Mouse (Mus musculus): ENCODE data around the gene Mtfmt. TPM values are rescaled to one million over a fixed set of nuclear protein-coding genes. Genes with fewer than 3 reads are reported as not detected.

Mtfmt gene
- polyA plus RNA-seq, 1 experiment from 2014 or later = 20.8 TPM

- no peaks in the 10 kb centered on the region for H3K9me3 ChIP-seq (replicated peaks; ENCODE audit: control insufficient read depth, low read length)
- no peak overlapping the region for H3K4me2 ChIP-seq (ENCODE audit: low read length)
- 67% methylated on average over 3 of the region's 3 CpGs for WGBS
- H3K4me3 ChIP-seq (ENCODE audit: low read depth, low read length) = no peak overlapping the region
- H3K36me3 ChIP-seq (ENCODE audit: control insufficient read depth, insufficient read depth, low read length) = no peaks in the 10 kb centered on the region
- no peak for DNase-seq (ENCODE audit: low spot score)
- H3K4me1 ChIP-seq (ENCODE audit: control insufficient read depth, insufficient read depth, low read length) = no peaks in the 10 kb centered on the region
- no peak overlapping the region for H3K9ac ChIP-seq (ENCODE audit: low read length)
- H3K27ac ChIP-seq (ENCODE audit: low read depth, low read length) = no peak overlapping the region
- no peak for ATAC-seq
- no peaks in the 10 kb centered on the region for H3K27me3 ChIP-seq (replicated peaks; ENCODE audit: control insufficient read depth, insufficient read depth, low read length)
Observed at GRCm38 (mm10) chr9:65419633-65420032, 15.9 kb upstream of the Mtfmt start.

GRCm38 (mm10) chr9:65422760-65423501, 12.7 kb upstream of the Mtfmt start, which contains the start of gene Slc51b:
TSS of gene Slc51b (minus strand) at chr9:65422955.
- Histone ChIP-seq H3K4me3 (ENCODE audit: low read depth, low read length) (no peak within 1 kb of the TSS), H3K27me3 (replicated peaks; ENCODE audit: control insufficient read depth, insufficient read depth, low read length) (no peaks in the 10 kb centered on the region), H3K4me1 (ENCODE audit: control insufficient read depth, insufficient read depth, low read length) (no peaks in the 10 kb centered on the region), H3K9ac (ENCODE audit: low read length) (no peak within 1 kb of the TSS), H3K27ac (ENCODE audit: low read depth, low read length) (no peak within 1 kb of the TSS), H3K36me3 (ENCODE audit: control insufficient read depth, insufficient read depth, low read length) (no peaks in the 10 kb centered on the region), H3K4me2 (ENCODE audit: low read length) (no peak within 1 kb of the TSS), H3K9me3 (replicated peaks; ENCODE audit: control insufficient read depth, low read length) (no peaks in the 10 kb centered on the region)
- ATAC-seq = no peak
- DNase-seq (ENCODE audit: low spot score) = no peak
- 82% methylated on average over 11 of the region's 11 CpGs for WGBS

- Histone ChIP-seq H3K27me3 (replicated peaks; ENCODE audit: control insufficient read depth, insufficient read depth, low read length) (no peaks in the 10 kb centered on the region), H3K9ac (ENCODE audit: low read length) (no peak overlapping the region), H3K36me3 (ENCODE audit: control insufficient read depth, insufficient read depth, low read length) (no peaks in the 10 kb centered on the region), H3K9me3 (replicated peaks; ENCODE audit: control insufficient read depth, low read length) (no peaks in the 10 kb centered on the region), H3K27ac (ENCODE audit: low read depth, low read length) (no peak overlapping the region), H3K4me2 (ENCODE audit: low read length) (no peak overlapping the region), H3K4me3 (ENCODE audit: low read depth, low read length) (no peak overlapping the region), H3K4me1 (ENCODE audit: control insufficient read depth, insufficient read depth, low read length) (no peaks in the 10 kb centered on the region)
- DNase-seq (ENCODE audit: low spot score) (no peak), ATAC-seq (no peak)
- 49% methylated on average over 3 of the region's 3 CpGs for WGBS
Observed at GRCm38 (mm10) chr9:65424393-65424792, 11.2 kb upstream of the Mtfmt start.

GRCm38 (mm10) chr9:65427511-65427910, 8.1 kb upstream of the Mtfmt start:
- Histone ChIP-seq H3K4me2 (ENCODE audit: low read length) (no peak overlapping the region), H3K4me3 (ENCODE audit: low read depth, low read length) (no peak overlapping the region), H3K27me3 (replicated peaks; ENCODE audit: control insufficient read depth, insufficient read depth, low read length) (no peaks in the 10 kb centered on the region), H3K4me1 (ENCODE audit: control insufficient read depth, insufficient read depth, low read length) (no peaks in the 10 kb centered on the region), H3K9ac (ENCODE audit: low read length) (no peak overlapping the region), H3K36me3 (ENCODE audit: control insufficient read depth, insufficient read depth, low read length) (no peaks in the 10 kb centered on the region), H3K27ac (ENCODE audit: low read depth, low read length) (no peak overlapping the region), H3K9me3 (replicated peaks; ENCODE audit: control insufficient read depth, low read length) (no peaks in the 10 kb centered on the region)
- ATAC-seq (no peak), DNase-seq (ENCODE audit: low spot score) (no peak)
- WGBS = 71% methylated on average over 2 of the region's 2 CpGs

- no peaks in the 10 kb centered on the region for H3K36me3 ChIP-seq (ENCODE audit: control insufficient read depth, insufficient read depth, low read length)
- H3K27me3 ChIP-seq (replicated peaks; ENCODE audit: control insufficient read depth, insufficient read depth, low read length) = no peaks in the 10 kb centered on the region
- H3K9ac ChIP-seq (ENCODE audit: low read length) = no peak overlapping the region
- no peak overlapping the region for H3K27ac ChIP-seq (ENCODE audit: low read depth, low read length)
- H3K9me3 ChIP-seq (replicated peaks; ENCODE audit: control insufficient read depth, low read length) = no peaks in the 10 kb centered on the region
- H3K4me2 ChIP-seq (ENCODE audit: low read length) = no peak overlapping the region
- 87% methylated on average over 5 of the region's 5 CpGs for WGBS
- ATAC-seq (no peak), DNase-seq (ENCODE audit: low spot score) (no peak)
- no peak overlapping the region for H3K4me3 ChIP-seq (ENCODE audit: low read depth, low read length)
- H3K4me1 ChIP-seq (ENCODE audit: control insufficient read depth, insufficient read depth, low read length) = no peaks in the 10 kb centered on the region
Observed at GRCm38 (mm10) chr9:65428003-65428402, 7.6 kb upstream of the Mtfmt start.

- no peak for ATAC-seq
- H3K27me3 ChIP-seq (replicated peaks; ENCODE audit: control insufficient read depth, insufficient read depth, low read length) = no peaks in the 10 kb centered on the region
Observed at GRCm38 (mm10) chr9:65430401-65430800, 5.2 kb upstream of the Mtfmt start.

GRCm38 (mm10) chr9:65430921-65431320, 4.7 kb upstream of the Mtfmt start:
- 91% methylated on average over 5 of the region's 5 CpGs for WGBS
- no peaks in the 10 kb centered on the region for H3K4me1 ChIP-seq (ENCODE audit: control insufficient read depth, insufficient read depth, low read length)
- ATAC-seq = no peak

More at GRCm38 (mm10) chr9:65430401-65430800, 5.2 kb upstream of the Mtfmt start:
- DNase-seq (ENCODE audit: low spot score) = no peak
- Histone ChIP-seq H3K9me3 (replicated peaks; ENCODE audit: control insufficient read depth, low read length) (no peaks in the 10 kb centered on the region), H3K4me1 (ENCODE audit: control insufficient read depth, insufficient read depth, low read length) (no peaks in the 10 kb centered on the region), H3K4me3 (ENCODE audit: low read depth, low read length) (no peak overlapping the region), H3K36me3 (ENCODE audit: control insufficient read depth, insufficient read depth, low read length) (no peaks in the 10 kb centered on the region), H3K4me2 (ENCODE audit: low read length) (no peak overlapping the region), H3K9ac (ENCODE audit: low read length) (no peak overlapping the region), H3K27ac (ENCODE audit: low read depth, low read length) (no peak overlapping the region)

GRCm38 (mm10) chr9:65432236-65432635, 3.3 kb upstream of the Mtfmt start:
- no peak overlapping the region for H3K27ac ChIP-seq (ENCODE audit: low read depth, low read length)
- peak; percentile 86 for DNase-seq (ENCODE audit: low spot score)
- H3K4me3 ChIP-seq (ENCODE audit: low read depth, low read length) = no peak overlapping the region
- H3K4me1 ChIP-seq (ENCODE audit: control insufficient read depth, insufficient read depth, low read length) = peaks cover 4% of the 10 kb centered on the region; the same call in 1 of the 2 replicates
- WGBS = under 1% methylated on average over 3 of the region's 3 CpGs
- H3K4me2 ChIP-seq (ENCODE audit: low read length) = no peak overlapping the region
- no peak for ATAC-seq
- H3K9me3 ChIP-seq (replicated peaks; ENCODE audit: control insufficient read depth, low read length) = no peaks in the 10 kb centered on the region
- no peaks in the 10 kb centered on the region for H3K27me3 ChIP-seq (replicated peaks; ENCODE audit: control insufficient read depth, insufficient read depth, low read length)
- no peaks in the 10 kb centered on the region for H3K36me3 ChIP-seq (ENCODE audit: control insufficient read depth, insufficient read depth, low read length)
- H3K9ac ChIP-seq (ENCODE audit: low read length) = no peak overlapping the region

More at GRCm38 (mm10) chr9:65430921-65431320, 4.7 kb upstream of the Mtfmt start:
- Histone ChIP-seq H3K9ac (ENCODE audit: low read length) (no peak overlapping the region), H3K27ac (ENCODE audit: low read depth, low read length) (no peak overlapping the region), H3K4me2 (ENCODE audit: low read length) (no peak overlapping the region), H3K27me3 (replicated peaks; ENCODE audit: control insufficient read depth, insufficient read depth, low read length) (no peaks in the 10 kb centered on the region), H3K36me3 (ENCODE audit: control insufficient read depth, insufficient read depth, low read length) (no peaks in the 10 kb centered on the region), H3K9me3 (replicated peaks; ENCODE audit: control insufficient read depth, low read length) (no peaks in the 10 kb centered on the region), H3K4me3 (ENCODE audit: low read depth, low read length) (no peak overlapping the region)
- no peak for DNase-seq (ENCODE audit: low spot score)

GRCm38 (mm10) chr9:65434140-65434539, 1.4 kb upstream of the Mtfmt start:
- Histone ChIP-seq H3K9me3 (replicated peaks; ENCODE audit: control insufficient read depth, low read length) (no peaks in the 10 kb centered on the region), H3K4me3 (ENCODE audit: low read depth, low read length) (no peak overlapping the region), H3K4me2 (ENCODE audit: low read length) (no peak overlapping the region), H3K9ac (ENCODE audit: low read length) (no peak overlapping the region), H3K4me1 (ENCODE audit: control insufficient read depth, insufficient read depth, low read length) (peaks cover 4% of the 10 kb centered on the region; the same call in 1 of the 2 replicates), H3K27me3 (replicated peaks; ENCODE audit: control insufficient read depth, insufficient read depth, low read length) (no peaks in the 10 kb centered on the region), H3K36me3 (ENCODE audit: control insufficient read depth, insufficient read depth, low read length) (no peaks in the 10 kb centered on the region), H3K27ac (ENCODE audit: low read depth, low read length) (no peak overlapping the region)
- ATAC-seq = no peak
- whole genome bisulfite sequencing = 66% methylated on average over 5 of the region's 5 CpGs
- peak; percentile 14 for DNase-seq (ENCODE audit: low spot score)
